Mouse (Mus musculus): ENCODE results near the gene Pde4a.

DNA sequence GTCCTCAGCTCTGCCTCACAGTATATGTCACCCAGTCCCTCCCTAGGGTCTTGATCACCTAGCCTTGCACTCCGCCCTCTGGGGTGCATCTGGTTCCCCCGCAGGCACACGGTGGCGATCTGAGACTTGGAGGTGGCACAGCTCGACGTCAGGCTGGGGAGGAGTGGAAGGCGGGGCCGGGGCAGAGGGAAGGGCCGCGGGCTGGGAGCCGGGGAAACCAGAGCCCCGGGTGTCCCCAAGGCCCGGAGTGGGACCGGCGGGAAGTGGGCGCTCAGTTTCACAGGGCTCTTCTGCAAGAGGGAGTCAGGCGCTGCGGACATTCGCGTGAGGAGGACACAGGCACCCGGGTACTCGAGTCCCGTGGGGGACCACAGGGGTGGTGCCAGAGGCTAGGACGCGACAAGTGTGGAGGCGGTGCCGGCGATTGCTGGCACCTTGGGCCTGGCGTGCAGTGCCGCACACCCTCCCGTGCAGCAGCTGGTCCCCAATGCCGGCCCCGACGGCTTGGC lies 18.4 kb downstream of the Pde4a start:
- TF ChIP-seq CTCF (IDR thresholded peaks at IDR 0.05; ENCODE audit: control insufficient read depth, insufficient read depth, insufficient read length) (peak; percentile 33), USF1 (IDR thresholded peaks at IDR 0.05; ENCODE audit: low read depth) (no peak), MYOD1 (IDR thresholded peaks at IDR 0.05; ENCODE audit: control insufficient read depth, insufficient read length, low read depth) (no peak), CEBPB (IDR thresholded peaks at IDR 0.05; ENCODE audit: low read depth) (no peak), MAX (IDR thresholded peaks at IDR 0.05) (no peak), MYOG (IDR thresholded peaks at IDR 0.05; ENCODE audit: control insufficient read depth, extremely low read depth, insufficient read length) (no peak)

Data from C2C12 (cell line).